Mouse (Mus musculus) liver, embryonic 14.5 days (tissue): Measurements from ENCODE around the gene Rbmx. TPM values are rescaled to one million over a fixed set of nuclear protein-coding genes. Genes with fewer than 3 reads are reported as not detected.

Experiments used
- ATAC-seq: fragments of 200-750 bp; cut with Nextera tagmentation; 2 replicates; pipeline ENCODE4 v1.8.0; 2017; ENCODE audit warnings: moderate number of reproducible peaks, mild to moderate bottlenecking, moderate library complexity; ENCODE audit not compliant: insufficient read depth
- DNase-seq, 3 experiments: peaks; one replicate each; pipeline ENCODE4 v3.0.0-alpha.2; 2012 to 2013; ENCODE audit warnings: low read depth in 3 of 3, low spot score in 3 of 3
- H3K27ac ChIP-seq: fragments of 300-500 bp; sonication (generic); 2 replicates; pipeline ENCODE4 v1.5.1; 2014; ENCODE audit warnings: moderate library complexity, mild to moderate bottlenecking, control low read depth, inconsistent platforms
- H3K27me3 ChIP-seq: fragments of 300-500 bp; sonication (generic); 2 replicates; pipeline ENCODE4 v1.6.1; 2014; ENCODE audit warnings: mild to moderate bottlenecking, low read length, moderate library complexity; ENCODE audit not compliant: control insufficient read depth, insufficient read depth
- H3K36me3 ChIP-seq: fragments of 300-500 bp; sonication (generic); replicated peaks from 2 replicates; pipeline ENCODE4 v1.6.1; 2014; ENCODE audit warnings: low read depth; ENCODE audit not compliant: control insufficient read depth, insufficient read depth
- H3K4me1 ChIP-seq, 2 experiments: fragments of 200-500 bp in 1 of 2; fragments of 300-500 bp in 1 of 2; sonication (generic) in 1 of 2; replicated peaks; 2 replicates each; pipeline ENCODE4 v1.6.1; 2012 to 2014; ENCODE audit warnings: antibody characterized with exemption in 1 of 2, inconsistent platforms in 1 of 2, low read length in 1 of 2; ENCODE audit not compliant: control insufficient read depth in 2 of 2, insufficient read depth in 2 of 2
- H3K4me2 ChIP-seq: fragments of 300-500 bp; sonication (generic); 2 replicates; pipeline ENCODE4 v1.6.1; 2014; ENCODE audit warnings: low read depth, mild to moderate bottlenecking, control low read depth, moderate library complexity
- H3K4me3 ChIP-seq, 2 experiments: fragments of 200-500 bp in 1 of 2; fragments of 300-500 bp in 1 of 2; sonication (generic) in 1 of 2; 2 replicates each; pipeline ENCODE4 v1.5.1; 2012 to 2014; ENCODE audit warnings: low read depth in 2 of 2, low read length in 2 of 2, mild to moderate bottlenecking in 2 of 2, control low read depth in 1 of 2, inconsistent platforms in 1 of 2, moderate library complexity in 1 of 2; ENCODE audit not compliant: insufficient read depth in 1 of 2
- H3K9ac ChIP-seq: fragments of 300-500 bp; sonication (generic); replicated peaks from 2 replicates; pipeline ENCODE4 v1.6.1; 2014; ENCODE audit warnings: mild to moderate bottlenecking, control low read depth, moderate library complexity
- H3K9me3 ChIP-seq: fragments of 300-500 bp; sonication (generic); 2 replicates; pipeline ENCODE4 v1.6.1; 2016; ENCODE audit warnings: low read length, mixed read lengths; ENCODE audit not compliant: control insufficient read depth
- CTCF ChIP-seq: IDR thresholded peaks from 2 replicates; pipeline ENCODE4 v1.5.1; 2016; ENCODE audit warnings: antibody characterized with exemption, low read depth, control low read depth
- EP300 ChIP-seq: IDR thresholded peaks from 2 replicates; pipeline ENCODE4 v1.6.1; 2016; ENCODE audit warnings: antibody characterized with exemption, low read depth
- WGBS: fragments of 180-500 bp; shearing (Covaris S2); extraction: QIAGEN DNeasy Blood & Tissue Kit; methylation state at CpG from one replicate; pipeline ENCODE4 v1.1.7; 2014; ENCODE audit not compliant: insufficient replicate concordance; 5-methylcytosine and 5-hydroxymethylcytosine counted together
- polyA plus RNA-seq, 2 experiments: library from polyadenylated mRNA; depleted of rRNA in 1 of 2; stranded (reverse) in 1 of 2; unstranded in 1 of 2; fragments of >200 nt; fragmentation: Nextera tagmentation in 1 of 2; extraction: Ambion mirVana in 1 of 2; gene quantifications; 2 replicates each; pipeline versions ENCODE4 v1.2.1 to v1.2.3; 2012 to 2014

The Rbmx gene
- polyA plus RNA-seq, 2 experiments, result 20.6 to 22.5 TPM

- ATAC-seq (peak; percentile 96), DNase-seq (peak; percentile 60 to 66 (median 62))
- no peaks in the 10 kb centered on the region for H3K9me3 ChIP-seq
- peak overlapping the region; percentile 47 for H3K9ac ChIP-seq
- WGBS, result 21% methylated on average over 2 of the region's 2 CpGs
- TF ChIP-seq CTCF (no peak), EP300 (peak; percentile 78)
- peak overlapping the region; percentile 53 for H3K4me2 ChIP-seq
- H3K4me3 ChIP-seq, result 0 out of 4 replicates have a peak overlapping the region, but pooled peaks of 1 of the 2 experiments have one; percentile 13
- H3K27me3 ChIP-seq, result no peaks in the 10 kb centered on the region
- H3K4me1 ChIP-seq, result peaks cover 15 to 29% of the 10 kb centered on the region in 2 experiments
- peak overlapping the region; percentile 78 for H3K27ac ChIP-seq
- peaks cover 6% of the 10 kb centered on the region for H3K36me3 ChIP-seq
Observed at GRCm38 (mm10) chrX:57373543-57373942, 19.3 kb downstream of the Rbmx start.

- Histone ChIP-seq H3K4me1 (peaks cover 15 to 29% of the 10 kb centered on the region in 2 experiments), H3K9ac (no peak overlapping the region), H3K9me3 (no peaks in the 10 kb centered on the region), H3K27me3 (no peaks in the 10 kb centered on the region), H3K4me3 (no peak overlapping the region), H3K4me2 (peak overlapping the region; percentile 53; the same call in 1 of the 2 replicates), H3K36me3 (peaks cover 4% of the 10 kb centered on the region), H3K27ac (peak overlapping the region; percentile 78)
- no peak for TF ChIP-seq EP300
- no peak for TF ChIP-seq CTCF
- DNase-seq, result no peak
- WGBS, result 64% methylated on average over 4 of the region's 4 CpGs
- no peak for ATAC-seq
Observed at GRCm38 (mm10) chrX:57372965-57373364, 19.9 kb downstream of the Rbmx start.

- Histone ChIP-seq H3K4me3 (no peak overlapping the region), H3K4me1 (peaks cover 15 to 27% of the 10 kb centered on the region in 2 experiments), H3K9ac (no peak overlapping the region; the same call in 1 of the 2 replicates), H3K9me3 (no peaks in the 10 kb centered on the region), H3K27me3 (no peaks in the 10 kb centered on the region), H3K4me2 (peak overlapping the region; percentile 40), H3K27ac (peak overlapping the region; percentile 92), H3K36me3 (no peaks in the 10 kb centered on the region)
- DNase-seq, result peak; percentile 73 to 77 (median 73)
- ATAC-seq, result peak; percentile 99
- 26% methylated on average over 2 of the region's 2 CpGs for WGBS
- TF ChIP-seq EP300 (peak; percentile 84), CTCF (no peak)
Observed at GRCm38 (mm10) chrX:57364891-57365569, 27.8 kb downstream of the Rbmx start.

- no peak for ATAC-seq
- Histone ChIP-seq H3K27ac (no peak overlapping the region), H3K9ac (no peak overlapping the region), H3K4me2 (no peak overlapping the region), H3K9me3 (no peaks in the 10 kb centered on the region), H3K4me1 (peaks cover 5 to 10% of the 10 kb centered on the region in 2 experiments), H3K27me3 (no peaks in the 10 kb centered on the region), H3K4me3 (no peak overlapping the region), H3K36me3 (no peaks in the 10 kb centered on the region)
- 44% methylated on average over 1 of the region's 1 CpGs for WGBS
- TF ChIP-seq EP300 (no peak), CTCF (no peak)
- DNase-seq, result no peak
Observed at GRCm38 (mm10) chrX:57359316-57359715, 33.5 kb downstream of the Rbmx start.

- Histone ChIP-seq H3K27ac (no peak overlapping the region), H3K4me2 (no peak overlapping the region), H3K4me3 (no peak overlapping the region), H3K36me3 (no peaks in the 10 kb centered on the region), H3K4me1 (0 out of 4 replicates have a peak, but pooled peaks cover 0 to 2% of the 10 kb centered on the region in 2 experiments), H3K9me3 (no peaks in the 10 kb centered on the region), H3K27me3 (no peaks in the 10 kb centered on the region), H3K9ac (no peak overlapping the region)
- DNase-seq, result no peak
- no peak for TF ChIP-seq EP300
- TF ChIP-seq CTCF, result no peak
- 54% methylated on average over 4 of the region's 4 CpGs for WGBS
- ATAC-seq, result no peak
Observed at GRCm38 (mm10) chrX:57339220-57339619, 53.6 kb downstream of the Rbmx start.
